Mouse (Mus musculus): ENCODE results near the gene Taf9b. TPM values are rescaled to one million over a fixed set of nuclear protein-coding genes. Genes with fewer than 3 reads are reported as not detected.
A peak's percentile ranks its signal among the peaks of the same experiment; 100 is the strongest.

Taf9b gene
- polyA plus RNA-seq, 1 experiment = 8.1 TPM

GRCm38 (mm10) chrX:106186713-106187649 lies 34.0 kb downstream of the Taf9b start, which contains the start of gene Pgk1:
Pgk1 (plus strand) TSS chrX:106187100.
- H3K4me1 ChIP-seq (ENCODE audit: control insufficient read depth, insufficient read depth, low read length) = peaks cover 4% of the 10 kb centered on the region
- H3K27ac ChIP-seq (ENCODE audit: insufficient read depth, low read length) = peak within 1 kb of the TSS; percentile 99
- peak within 1 kb of the TSS; percentile 94 for H3K4me3 ChIP-seq (ENCODE audit: insufficient read depth, low read length)
- peak; percentile 80 for TF ChIP-seq POLR2A (IDR thresholded peaks at IDR 0.05; ENCODE audit: low read depth, low read length)
- TF ChIP-seq CTCF (IDR thresholded peaks at IDR 0.05; ENCODE audit: borderline replicate concordance, insufficient read depth, low read length) = no peak

GRCm38 (mm10) chrX:106185706-106186105 lies 35.3 kb downstream of the Taf9b start:
- TF ChIP-seq POLR2A (IDR thresholded peaks at IDR 0.05; ENCODE audit: low read depth, low read length) = no peak
- no peak for TF ChIP-seq CTCF (IDR thresholded peaks at IDR 0.05; ENCODE audit: borderline replicate concordance, insufficient read depth, low read length)
- Histone ChIP-seq H3K27ac (ENCODE audit: insufficient read depth, low read length) (peak overlapping the region; percentile 99), H3K4me1 (ENCODE audit: control insufficient read depth, insufficient read depth, low read length) (peaks cover 2% of the 10 kb centered on the region; the same call in 1 of the 2 replicates), H3K4me3 (ENCODE audit: insufficient read depth, low read length) (peak overlapping the region; percentile 30)

GRCm38 (mm10) chrX:106184279-106184678 lies 36.7 kb downstream of the Taf9b start:
- Histone ChIP-seq H3K4me3 (ENCODE audit: insufficient read depth, low read length) (no peak overlapping the region), H3K27ac (ENCODE audit: insufficient read depth, low read length) (no peak overlapping the region), H3K4me1 (ENCODE audit: control insufficient read depth, insufficient read depth, low read length) (peaks cover 2% of the 10 kb centered on the region; the same call in 1 of the 2 replicates)
- TF ChIP-seq CTCF (IDR thresholded peaks at IDR 0.05; ENCODE audit: borderline replicate concordance, insufficient read depth, low read length) (no peak), POLR2A (IDR thresholded peaks at IDR 0.05; ENCODE audit: low read depth, low read length) (no peak)

- H3K4me1 ChIP-seq (ENCODE audit: control insufficient read depth, insufficient read depth, low read length) = no peaks in the 10 kb centered on the region
- no peak for TF ChIP-seq CTCF (IDR thresholded peaks at IDR 0.05; ENCODE audit: borderline replicate concordance, insufficient read depth, low read length)
- no peak for TF ChIP-seq POLR2A (IDR thresholded peaks at IDR 0.05; ENCODE audit: low read depth, low read length)
- H3K27ac ChIP-seq (ENCODE audit: insufficient read depth, low read length) = no peak overlapping the region
- no peak overlapping the region for H3K4me3 ChIP-seq (ENCODE audit: insufficient read depth, low read length)
These were observed 44.6 kb downstream of the Taf9b start for GRCm38 (mm10) chrX:106176331-106176730.

- TF ChIP-seq POLR2A (IDR thresholded peaks at IDR 0.05; ENCODE audit: low read depth, low read length) (no peak), CTCF (IDR thresholded peaks at IDR 0.05; ENCODE audit: borderline replicate concordance, insufficient read depth, low read length) (no peak)
- H3K4me3 ChIP-seq (ENCODE audit: insufficient read depth, low read length) = no peak overlapping the region
- no peaks in the 10 kb centered on the region for H3K4me1 ChIP-seq (ENCODE audit: control insufficient read depth, insufficient read depth, low read length)
- no peak overlapping the region for H3K27ac ChIP-seq (ENCODE audit: insufficient read depth, low read length)
These were observed 49.2 kb downstream of the Taf9b start for GRCm38 (mm10) chrX:106171853-106172154.

- no peak for TF ChIP-seq POLR2A (IDR thresholded peaks at IDR 0.05; ENCODE audit: low read depth, low read length)
- no peak for TF ChIP-seq CTCF (IDR thresholded peaks at IDR 0.05; ENCODE audit: borderline replicate concordance, insufficient read depth, low read length)
- H3K4me3 ChIP-seq (ENCODE audit: insufficient read depth, low read length) = 0 out of 2 replicates have a peak overlapping the region, but pooled peaks have one; percentile 2
- H3K4me1 ChIP-seq (ENCODE audit: control insufficient read depth, insufficient read depth, low read length) = no peaks in the 10 kb centered on the region
- H3K27ac ChIP-seq (ENCODE audit: insufficient read depth, low read length) = no peak overlapping the region
These were observed 49.7 kb downstream of the Taf9b start for GRCm38 (mm10) chrX:106171106-106171852.

GRCm38 (mm10) chrX:106165089-106165488 lies 55.9 kb downstream of the Taf9b start:
- Histone ChIP-seq H3K27ac (ENCODE audit: insufficient read depth, low read length) (no peak overlapping the region), H3K4me1 (ENCODE audit: control insufficient read depth, insufficient read depth, low read length) (no peaks in the 10 kb centered on the region), H3K4me3 (ENCODE audit: insufficient read depth, low read length) (no peak overlapping the region)
- no peak for TF ChIP-seq POLR2A (IDR thresholded peaks at IDR 0.05; ENCODE audit: low read depth, low read length)
- TF ChIP-seq CTCF (IDR thresholded peaks at IDR 0.05; ENCODE audit: borderline replicate concordance, insufficient read depth, low read length) = no peak

GRCm38 (mm10) chrX:106164555-106164954 lies 56.4 kb downstream of the Taf9b start:
- no peak overlapping the region for H3K4me3 ChIP-seq (ENCODE audit: insufficient read depth, low read length)
- H3K27ac ChIP-seq (ENCODE audit: insufficient read depth, low read length) = no peak overlapping the region
- TF ChIP-seq CTCF (IDR thresholded peaks at IDR 0.05; ENCODE audit: borderline replicate concordance, insufficient read depth, low read length) (no peak), POLR2A (IDR thresholded peaks at IDR 0.05; ENCODE audit: low read depth, low read length) (no peak)
- no peaks in the 10 kb centered on the region for H3K4me1 ChIP-seq (ENCODE audit: control insufficient read depth, insufficient read depth, low read length)

GRCm38 (mm10) chrX:106163995-106164394 lies 57.0 kb downstream of the Taf9b start:
- Histone ChIP-seq H3K4me1 (ENCODE audit: control insufficient read depth, insufficient read depth, low read length) (no peaks in the 10 kb centered on the region), H3K4me3 (ENCODE audit: insufficient read depth, low read length) (no peak overlapping the region), H3K27ac (ENCODE audit: insufficient read depth, low read length) (no peak overlapping the region)
- no peak for TF ChIP-seq CTCF (IDR thresholded peaks at IDR 0.05; ENCODE audit: borderline replicate concordance, insufficient read depth, low read length)
- TF ChIP-seq POLR2A (IDR thresholded peaks at IDR 0.05; ENCODE audit: low read depth, low read length) = no peak

Other genes with a start within 250 kb of the Taf9b start
- 89.4 and 89.8 TPM in 2 replicates for gene Magt1, start 209.3 kb downstream of the Taf9b start, polyA plus RNA-seq (2011; ENCODE audit: insufficient read length, low read depth, missing spikeins)
- gene Cox7b, start 205.5 kb downstream of the Taf9b start, polyA plus RNA-seq (2011; ENCODE audit: insufficient read length, low read depth, missing spikeins) = 664 and 683 TPM in 2 replicates
- 25.2 and 26.7 TPM in 2 replicates for gene Atp7a, start 193.9 kb downstream of the Taf9b start, polyA plus RNA-seq (2011; ENCODE audit: insufficient read length, low read depth, missing spikeins)
- 0.62 and 0.63 TPM in 2 replicates for gene Tlr13, start 78.0 kb downstream of the Taf9b start, polyA plus RNA-seq (2011; ENCODE audit: insufficient read length, low read depth, missing spikeins)
- gene Pgk1, start 34.1 kb downstream of the Taf9b start, polyA plus RNA-seq (2011; ENCODE audit: insufficient read length, low read depth, missing spikeins) = 464 and 561 TPM in 2 replicates
- not detected in 2 replicates for gene Fnd3c2, start 34.2 kb upstream of the Taf9b start, polyA plus RNA-seq (2011; ENCODE audit: insufficient read length, low read depth, missing spikeins)